Mouse (Mus musculus): ENCODE data around the gene Pde4b. TPM values are rescaled to one million over a fixed set of nuclear protein-coding genes. Genes with fewer than 3 reads are reported as not detected.
"Not testable (repeated sequence)": the region's sequence is repeated elsewhere in the genome, so short reads cannot be mapped to it uniquely, and the experiment has no call there.

The Pde4b gene
- polyA plus RNA-seq, 1 experiment: 78.9 TPM

- TF ChIP-seq CTCF (IDR thresholded peaks at IDR 0.05; ENCODE audit: borderline replicate concordance, insufficient read depth, low read depth, low read length) (no peak), POLR2A (IDR thresholded peaks at IDR 0.05; ENCODE audit: borderline replicate concordance, insufficient read depth, low read length) (no peak)
- Histone ChIP-seq H3K27me3 (ENCODE audit: control insufficient read depth, insufficient read depth, low read length) (no peaks in the 10 kb centered on the region), H3K4me1 (ENCODE audit: control insufficient read depth, insufficient read depth, low read length) (no peaks in the 10 kb centered on the region), H3K4me3 (replicated peaks; ENCODE audit: insufficient read depth, low read depth, low read length) (no peak overlapping the region), H3K27ac (ENCODE audit: insufficient read depth, low read length) (no peak overlapping the region)
- DNase-seq: no peak
- 79% methylated on average over 4 of the region's 4 CpGs for WGBS
These were observed 399.0 kb downstream of the Pde4b start for GRCm38 (mm10) chr4:102486134-102486920.

- TF ChIP-seq CTCF (IDR thresholded peaks at IDR 0.05; ENCODE audit: borderline replicate concordance, insufficient read depth, low read depth, low read length) (no peak), POLR2A (IDR thresholded peaks at IDR 0.05; ENCODE audit: borderline replicate concordance, insufficient read depth, low read length) (no peak)
- Histone ChIP-seq H3K4me3 (replicated peaks; ENCODE audit: insufficient read depth, low read depth, low read length) (no peak overlapping the region), H3K4me1 (ENCODE audit: control insufficient read depth, insufficient read depth, low read length) (no peaks in the 10 kb centered on the region), H3K27me3 (ENCODE audit: control insufficient read depth, insufficient read depth, low read length) (no peaks in the 10 kb centered on the region), H3K27ac (ENCODE audit: insufficient read depth, low read length) (no peak overlapping the region)
- whole genome bisulfite sequencing: 79% methylated on average over 3 of the region's 3 CpGs
- no peak for DNase-seq
These were observed 399.5 kb downstream of the Pde4b start for GRCm38 (mm10) chr4:102486921-102487240.

DNA sequence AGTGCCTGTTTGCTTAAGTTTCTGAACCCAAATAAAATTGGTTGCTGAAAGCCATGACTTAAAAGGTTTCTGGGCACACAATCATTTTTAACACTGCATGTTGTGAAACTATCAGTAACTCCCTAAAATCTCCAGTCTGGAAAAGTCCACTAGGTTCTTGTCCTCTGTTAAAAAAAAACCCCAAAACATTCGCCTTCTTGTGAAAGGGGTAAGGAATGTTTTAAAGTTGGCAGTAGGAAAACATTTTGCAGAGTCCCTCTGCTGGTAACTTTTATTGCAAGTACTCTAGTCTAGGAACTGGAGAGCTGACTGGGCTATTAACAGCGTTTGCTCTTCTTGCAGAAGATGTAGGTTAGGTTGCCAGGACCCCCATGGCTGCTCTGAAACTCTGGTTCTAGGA lies 400.7 kb downstream of the Pde4b start:
- no peak for DNase-seq
- no peak overlapping the region for H3K4me3 ChIP-seq (replicated peaks; ENCODE audit: insufficient read depth, low read depth, low read length)
- TF ChIP-seq CTCF (IDR thresholded peaks at IDR 0.05; ENCODE audit: borderline replicate concordance, insufficient read depth, low read depth, low read length): no peak
- TF ChIP-seq POLR2A (IDR thresholded peaks at IDR 0.05; ENCODE audit: borderline replicate concordance, insufficient read depth, low read length): no peak
- no peaks in the 10 kb centered on the region for H3K27me3 ChIP-seq (ENCODE audit: control insufficient read depth, insufficient read depth, low read length)
- no peak overlapping the region for H3K27ac ChIP-seq (ENCODE audit: insufficient read depth, low read length)
- 25% methylated on average over 2 of the region's 2 CpGs for WGBS
- H3K4me1 ChIP-seq (ENCODE audit: control insufficient read depth, insufficient read depth, low read length): no peaks in the 10 kb centered on the region

DNA sequence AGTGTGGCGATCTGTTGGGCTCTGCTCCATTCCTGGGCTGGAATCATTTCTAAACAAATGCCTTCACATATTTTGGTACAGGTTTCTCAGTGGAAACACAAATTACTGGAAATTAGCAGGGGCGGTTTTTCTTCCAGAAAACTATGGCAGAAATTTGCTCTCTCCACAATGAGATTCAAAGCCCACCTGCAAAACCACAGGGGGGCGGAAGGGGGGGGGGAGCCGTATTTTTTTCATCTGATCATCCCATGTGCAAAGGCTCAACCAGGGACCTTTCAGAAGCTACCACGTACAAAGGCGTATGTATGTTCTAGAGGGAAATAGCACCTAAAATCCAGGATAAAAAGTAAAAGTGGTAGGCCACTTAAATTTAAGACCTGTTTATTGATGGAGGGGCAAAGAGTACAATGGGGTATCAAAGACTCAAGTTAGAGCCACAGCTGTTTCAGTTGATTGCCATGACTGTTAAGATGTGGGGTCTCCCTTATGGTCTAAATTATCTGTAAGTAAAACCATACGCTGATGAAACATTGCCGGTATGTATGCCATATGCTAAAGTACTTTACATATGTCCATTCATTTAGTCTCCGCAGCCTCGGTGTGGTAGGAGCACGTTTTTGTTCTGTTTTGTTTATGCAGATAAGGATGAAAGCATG lies 404.3 kb downstream of the Pde4b start:
- no peak for DNase-seq
- TF ChIP-seq POLR2A (IDR thresholded peaks at IDR 0.05; ENCODE audit: borderline replicate concordance, insufficient read depth, low read length): no peak
- no peak for TF ChIP-seq CTCF (IDR thresholded peaks at IDR 0.05; ENCODE audit: borderline replicate concordance, insufficient read depth, low read depth, low read length)
- Histone ChIP-seq H3K27me3 (ENCODE audit: control insufficient read depth, insufficient read depth, low read length) (no peaks in the 10 kb centered on the region), H3K27ac (ENCODE audit: insufficient read depth, low read length) (no peak overlapping the region), H3K4me3 (replicated peaks; ENCODE audit: insufficient read depth, low read depth, low read length) (no peak overlapping the region), H3K4me1 (ENCODE audit: control insufficient read depth, insufficient read depth, low read length) (peaks cover 7% of the 10 kb centered on the region)
- WGBS: 75% methylated on average over 11 of the region's 11 CpGs

DNA sequence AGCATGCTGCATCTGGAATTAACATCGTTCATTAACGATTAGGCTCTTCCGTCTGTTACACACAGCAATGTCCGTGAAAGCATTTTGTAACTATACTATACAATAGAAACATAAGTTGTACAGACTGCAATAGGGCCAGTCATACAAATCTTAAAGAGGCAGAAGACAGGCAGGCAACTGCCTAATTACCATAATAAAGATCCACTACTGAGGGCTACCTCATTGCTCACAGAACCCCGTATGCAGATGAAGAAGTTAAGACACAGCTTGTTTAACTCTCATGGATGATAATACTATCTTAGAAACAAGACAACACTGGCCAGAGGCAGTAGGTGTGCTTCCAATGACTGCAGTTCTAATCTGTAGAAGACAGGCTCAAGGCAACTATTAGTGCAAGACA lies 405.6 kb downstream of the Pde4b start:
- Histone ChIP-seq H3K27me3 (ENCODE audit: control insufficient read depth, insufficient read depth, low read length) (no peaks in the 10 kb centered on the region), H3K27ac (ENCODE audit: insufficient read depth, low read length) (no peak overlapping the region), H3K4me3 (replicated peaks; ENCODE audit: insufficient read depth, low read depth, low read length) (no peak overlapping the region), H3K4me1 (ENCODE audit: control insufficient read depth, insufficient read depth, low read length) (peaks cover 10% of the 10 kb centered on the region)
- WGBS: 71% methylated on average over 5 of the region's 5 CpGs
- TF ChIP-seq POLR2A (IDR thresholded peaks at IDR 0.05; ENCODE audit: borderline replicate concordance, insufficient read depth, low read length) (no peak), CTCF (IDR thresholded peaks at IDR 0.05; ENCODE audit: borderline replicate concordance, insufficient read depth, low read depth, low read length) (no peak)
- DNase-seq: no peak

DNA sequence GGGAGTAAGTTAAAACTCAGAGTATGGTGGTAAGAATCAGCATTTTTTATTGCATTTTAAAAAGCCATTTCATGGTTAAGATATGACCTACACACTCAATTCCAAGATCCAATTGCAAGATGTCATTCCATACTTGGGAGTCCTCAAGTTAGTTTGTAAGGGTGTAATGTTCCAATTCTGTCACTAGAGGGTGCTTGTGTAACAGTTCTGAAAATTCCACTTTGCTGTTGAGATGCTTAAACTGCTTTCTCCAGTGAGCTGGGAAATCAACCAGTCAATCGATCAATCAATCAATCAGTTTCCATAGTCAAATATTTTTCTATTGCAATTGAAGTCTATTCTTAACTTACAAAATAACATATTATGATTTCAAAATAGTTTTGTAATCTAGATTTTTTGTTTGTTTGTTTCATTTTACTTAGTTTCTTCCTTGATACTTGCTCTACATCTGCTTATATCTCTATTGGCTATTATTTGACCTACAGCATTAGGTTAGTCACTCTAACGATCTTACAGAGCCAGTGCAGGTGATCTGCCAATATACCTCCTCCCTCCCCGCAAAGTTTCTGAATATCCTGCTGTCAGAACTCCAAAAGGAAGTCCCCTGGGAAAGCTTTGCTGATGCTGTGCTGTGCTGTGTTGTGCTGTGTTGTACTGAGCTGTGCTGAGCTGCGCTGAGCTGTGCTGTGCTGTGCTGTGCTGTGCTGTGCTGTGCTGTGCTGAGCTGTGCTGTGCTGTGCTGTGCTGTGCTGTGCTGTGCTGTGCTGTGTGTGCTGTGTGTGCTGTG lies 406.2 kb downstream of the Pde4b start:
- H3K27ac ChIP-seq (ENCODE audit: insufficient read depth, low read length): no peak overlapping the region
- peak; percentile 49; the same call in 1 of the 2 replicates for TF ChIP-seq CTCF (IDR thresholded peaks at IDR 0.05; ENCODE audit: borderline replicate concordance, insufficient read depth, low read depth, low read length)
- TF ChIP-seq POLR2A (IDR thresholded peaks at IDR 0.05; ENCODE audit: borderline replicate concordance, insufficient read depth, low read length): no peak
- peaks cover 10% of the 10 kb centered on the region for H3K4me1 ChIP-seq (ENCODE audit: control insufficient read depth, insufficient read depth, low read length)
- H3K27me3 ChIP-seq (ENCODE audit: control insufficient read depth, insufficient read depth, low read length): no peaks in the 10 kb centered on the region
- DNase-seq: peak in 1 of 2 experiments; percentile 67
- 36% methylated on average over 4 of the region's 4 CpGs for WGBS
- H3K4me3 ChIP-seq (replicated peaks; ENCODE audit: insufficient read depth, low read depth, low read length): no peak overlapping the region

GRCm38 (mm10) chr4:102494203-102494602 lies 406.9 kb downstream of the Pde4b start:
- not testable (repeated sequence) for H3K4me3 ChIP-seq (replicated peaks; ENCODE audit: insufficient read depth, low read depth, low read length); DNase-seq; H3K27ac ChIP-seq (ENCODE audit: insufficient read depth, low read length); H3K27me3 ChIP-seq (ENCODE audit: control insufficient read depth, insufficient read depth, low read length)
- 88% methylated on average over 10 of the region's 10 CpGs for WGBS
- peaks cover 10% of the 10 kb centered on the region for H3K4me1 ChIP-seq (ENCODE audit: control insufficient read depth, insufficient read depth, low read length)
